Mouse (Mus musculus) heart, embryonic 11.5 days (tissue): ENCODE data around the gene Lrrc17. TPM values are rescaled to one million over a fixed set of nuclear protein-coding genes. Genes with fewer than 3 reads are reported as not detected.
A peak's percentile ranks its signal among the peaks of the same experiment; 100 is the strongest.

Experiments
- ATAC-seq: fragments of 200-750 bp; cut with Nextera tagmentation; replicated peaks from 2 replicates; pipeline ENCODE4 v1.8.0; 2017; ENCODE audit warnings: moderate library complexity; ENCODE audit not compliant: insufficient number of reproducible peaks, low FRiP score, low TSS enrichment
- H3K27ac ChIP-seq: fragments of 300-500 bp; sonication (generic); 2 replicates; pipeline ENCODE4 v1.5.1; 2014; ENCODE audit warnings: mild to moderate bottlenecking, low read depth, low read length
- H3K27me3 ChIP-seq: fragments of 300-500 bp; sonication (generic); 2 replicates; pipeline ENCODE4 v1.6.1; 2014; ENCODE audit warnings: mild to moderate bottlenecking, low read length, mixed read lengths; ENCODE audit not compliant: control insufficient read depth, insufficient read depth
- H3K36me3 ChIP-seq: fragments of 300-500 bp; sonication (generic); 2 replicates; pipeline ENCODE4 v1.6.1; 2014; ENCODE audit warnings: mild to moderate bottlenecking, low read length, moderate library complexity, mixed read lengths; ENCODE audit not compliant: control insufficient read depth, insufficient read depth
- H3K4me1 ChIP-seq: fragments of 300-500 bp; sonication (generic); 2 replicates; pipeline ENCODE4 v1.6.1; 2014; ENCODE audit warnings: low read length; ENCODE audit not compliant: control insufficient read depth, insufficient read depth
- H3K4me2 ChIP-seq: fragments of 300-500 bp; sonication (generic); 2 replicates; pipeline ENCODE4 v1.6.1; 2014; ENCODE audit warnings: mild to moderate bottlenecking, moderate library complexity
- H3K4me3 ChIP-seq: fragments of 300-500 bp; sonication (generic); 2 replicates; pipeline ENCODE4 v1.5.1; 2014; ENCODE audit warnings: low read depth, low read length
- H3K9ac ChIP-seq: fragments of 300-500 bp; sonication (generic); 2 replicates; pipeline ENCODE4 v1.6.1; 2014; ENCODE audit warnings: mild to moderate bottlenecking, low read depth, low read length, moderate library complexity
- H3K9me3 ChIP-seq: fragments of 300-500 bp; sonication (generic); replicated peaks from 2 replicates; pipeline ENCODE4 v1.6.1; 2016; ENCODE audit warnings: low read length; ENCODE audit not compliant: control insufficient read depth
- WGBS: fragments of 180-500 bp; shearing (Covaris S2); extraction: QIAGEN DNeasy Blood & Tissue Kit; methylation state at CpG from one replicate; pipeline ENCODE4 v1.1.7; 2014; ENCODE audit not compliant: insufficient replicate concordance; 5-methylcytosine and 5-hydroxymethylcytosine counted together
- polyA plus RNA-seq: library from polyadenylated mRNA; unstranded; fragments of >200 nt; fragmentation: Nextera tagmentation; extraction: Ambion mirVana; gene quantifications from 2 replicates; pipeline ENCODE4 v1.2.1, GENCODE M21; 2014

The Lrrc17 gene
- 5.0 and 5.1 TPM in 2 replicates for polyA plus RNA-seq

DNA sequence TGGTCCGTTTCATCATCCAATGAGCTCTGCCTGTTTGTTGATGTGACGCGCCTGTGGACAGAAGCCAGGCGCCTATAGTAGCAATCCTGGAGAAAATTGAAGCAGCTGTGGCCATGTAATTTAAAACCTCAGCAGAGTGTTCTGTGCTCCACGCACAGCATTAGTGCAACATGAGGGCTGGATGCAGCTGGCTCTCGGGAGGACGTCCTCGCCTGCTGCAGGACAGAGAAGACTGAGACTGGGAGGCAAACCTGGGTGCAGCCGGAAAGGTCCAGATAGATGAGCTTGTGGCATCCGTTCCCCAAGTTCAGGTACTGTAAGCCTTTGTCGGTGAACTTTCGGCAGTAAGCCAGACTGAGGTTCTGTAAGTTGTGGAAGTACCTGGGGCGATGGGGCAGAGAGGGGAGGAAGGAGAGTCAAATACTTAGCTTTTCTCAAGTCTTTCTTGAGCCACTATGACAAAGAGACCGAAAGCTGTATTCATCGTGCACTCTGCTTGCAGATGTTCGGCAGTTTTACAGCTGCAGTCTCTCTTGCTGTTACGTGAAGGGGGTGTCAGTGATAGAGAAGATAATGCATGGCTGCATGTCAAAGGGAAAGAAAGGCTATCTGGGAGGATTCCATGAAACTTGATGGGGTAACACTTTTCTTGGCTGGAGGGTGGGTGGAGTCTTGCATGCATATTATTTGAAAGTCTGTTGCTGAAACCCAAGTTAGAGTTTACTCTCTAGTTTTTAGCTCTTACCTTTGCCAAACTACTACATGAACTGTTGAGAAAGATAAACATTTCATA, at the start of gene Lrrc17:
Gene Lrrc17, plus strand, starts transcription at position 151 of the 793 bp plus-strand sequence.
- Histone ChIP-seq H3K4me3 (peak within 1 kb of the TSS; percentile 15; the same call in 1 of the 2 replicates), H3K4me1 (no peaks in the 10 kb centered on the region; the same call in 1 of the 2 replicates), H3K9me3 (no peaks in the 10 kb centered on the region), H3K9ac (peak within 1 kb of the TSS; percentile 24; the same call in 1 of the 2 replicates), H3K27ac (no peak within 1 kb of the TSS), H3K27me3 (no peaks in the 10 kb centered on the region), H3K36me3 (no peaks in the 10 kb centered on the region), H3K4me2 (peak within 1 kb of the TSS; percentile 53)
- no peak for ATAC-seq
- 41% methylated on average over 17 of the region's 17 CpGs for WGBS

GRCm38 (mm10) chr5:21494781-21495180, 48.6 kb upstream of the Lrrc17 start:
- no peaks in the 10 kb centered on the region for H3K9me3 ChIP-seq
- H3K4me3 ChIP-seq, result no peak overlapping the region
- H3K4me1 ChIP-seq, result no peaks in the 10 kb centered on the region
- H3K4me2 ChIP-seq, result no peak overlapping the region
- H3K27ac ChIP-seq, result no peak overlapping the region
- H3K36me3 ChIP-seq, result no peaks in the 10 kb centered on the region
- 56% methylated on average over 3 of the region's 3 CpGs for WGBS
- H3K9ac ChIP-seq, result no peak overlapping the region
- no peaks in the 10 kb centered on the region for H3K27me3 ChIP-seq
- ATAC-seq, result no peak

DNA sequence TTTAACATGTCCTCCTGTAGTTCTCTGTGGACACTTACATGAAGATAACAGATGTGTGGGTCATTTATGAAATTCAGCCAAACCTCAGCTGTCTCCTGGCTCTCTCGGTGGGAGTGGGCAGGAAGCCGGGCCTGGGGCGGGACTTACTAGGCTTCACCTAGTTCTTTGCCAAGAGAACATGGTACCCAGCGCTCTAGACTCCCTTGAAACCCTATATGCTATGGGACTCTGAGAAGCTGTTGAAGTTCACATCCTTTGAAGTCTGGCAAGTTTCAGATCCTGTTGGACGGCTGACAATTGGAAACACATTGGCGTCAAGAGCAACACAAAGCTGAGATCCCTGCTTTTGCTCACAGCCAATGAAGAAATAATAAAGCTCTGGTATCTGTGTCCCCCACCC, 47.0 kb upstream of the Lrrc17 start:
- Histone ChIP-seq H3K36me3 (no peaks in the 10 kb centered on the region), H3K27ac (no peak overlapping the region), H3K9ac (no peak overlapping the region), H3K9me3 (no peaks in the 10 kb centered on the region), H3K4me2 (no peak overlapping the region), H3K4me3 (no peak overlapping the region), H3K27me3 (no peaks in the 10 kb centered on the region), H3K4me1 (no peaks in the 10 kb centered on the region)
- WGBS, result 64% methylated on average over 6 of the region's 6 CpGs
- ATAC-seq, result no peak

GRCm38 (mm10) chr5:21496881-21497280, 46.5 kb upstream of the Lrrc17 start:
- Histone ChIP-seq H3K4me3 (no peak overlapping the region), H3K27ac (no peak overlapping the region), H3K4me1 (no peaks in the 10 kb centered on the region), H3K27me3 (no peaks in the 10 kb centered on the region), H3K36me3 (no peaks in the 10 kb centered on the region), H3K9ac (no peak overlapping the region), H3K9me3 (no peaks in the 10 kb centered on the region), H3K4me2 (no peak overlapping the region)
- ATAC-seq, result no peak
- WGBS, result 53% methylated on average over 3 of the region's 3 CpGs

DNA sequence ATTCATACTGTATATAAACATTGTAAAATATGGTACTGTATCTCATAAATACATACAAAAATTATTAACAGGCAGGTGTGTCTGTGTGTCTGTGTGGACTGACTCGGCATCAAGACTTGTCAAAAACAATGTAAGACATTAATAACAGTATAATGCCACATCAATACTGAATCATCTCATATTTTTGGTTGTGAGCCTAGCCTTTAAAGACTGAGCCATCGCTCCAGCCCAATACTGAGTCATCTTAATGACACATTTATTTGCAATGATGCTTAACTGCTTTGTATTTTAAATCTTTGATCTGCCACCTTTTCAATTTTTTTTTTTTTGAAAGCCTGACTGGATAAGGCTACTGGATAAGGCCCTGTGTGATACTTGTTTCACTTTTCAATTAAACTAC, 44.9 kb upstream of the Lrrc17 start:
- H3K27me3 ChIP-seq, result no peaks in the 10 kb centered on the region
- WGBS, result 81% methylated on average over 2 of the region's 2 CpGs
- no peak for ATAC-seq
- H3K4me1 ChIP-seq, result no peaks in the 10 kb centered on the region
- no peak overlapping the region for H3K4me3 ChIP-seq
- no peak overlapping the region for H3K4me2 ChIP-seq
- no peaks in the 10 kb centered on the region for H3K9me3 ChIP-seq
- no peak overlapping the region for H3K27ac ChIP-seq
- no peaks in the 10 kb centered on the region for H3K36me3 ChIP-seq
- H3K9ac ChIP-seq, result no peak overlapping the region

DNA sequence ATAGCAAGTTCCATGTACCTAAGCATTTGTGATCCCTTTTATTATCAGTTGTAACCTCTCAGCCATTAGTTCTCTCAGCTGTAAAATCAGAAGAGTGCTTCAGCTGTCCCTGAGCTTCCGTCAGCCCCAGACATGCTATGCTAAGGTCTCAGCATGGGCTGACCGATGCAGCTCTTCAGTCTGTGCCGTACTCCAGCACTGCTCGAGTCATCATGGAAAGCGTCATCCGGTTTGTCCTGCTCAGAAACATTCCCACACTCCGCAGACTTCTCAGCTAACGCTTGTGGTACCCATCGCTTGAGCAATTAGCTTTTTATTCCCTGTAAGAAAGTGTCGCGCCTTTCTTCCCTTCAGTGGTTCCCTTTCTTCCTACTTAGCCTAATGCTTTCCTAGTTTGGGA, 44.4 kb upstream of the Lrrc17 start:
- Histone ChIP-seq H3K4me2 (no peak overlapping the region), H3K9ac (no peak overlapping the region), H3K9me3 (no peaks in the 10 kb centered on the region), H3K36me3 (no peaks in the 10 kb centered on the region), H3K4me1 (no peaks in the 10 kb centered on the region), H3K27me3 (no peaks in the 10 kb centered on the region), H3K27ac (no peak overlapping the region), H3K4me3 (no peak overlapping the region)
- no peak for ATAC-seq
- 83% methylated on average over 11 of the region's 11 CpGs for WGBS

DNA sequence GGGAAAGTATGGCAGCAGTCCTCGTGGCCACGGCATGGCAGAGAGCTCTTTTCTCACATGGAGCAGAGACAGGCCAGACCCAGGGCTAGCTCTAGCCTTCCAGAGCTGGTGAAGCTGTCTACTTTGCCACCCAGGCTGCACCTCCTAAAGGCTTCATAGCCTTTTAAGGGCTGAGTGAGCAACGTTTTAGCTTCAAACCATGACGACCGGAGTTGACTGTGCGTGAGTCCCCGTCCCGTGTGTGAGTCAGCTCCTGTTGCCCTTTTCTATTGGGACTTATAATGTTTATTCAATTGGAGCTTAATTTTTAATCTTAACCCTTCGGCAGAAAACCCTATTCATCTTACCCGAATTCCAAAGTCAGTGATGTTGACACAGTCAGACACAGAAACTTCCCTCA, 43.2 kb upstream of the Lrrc17 start:
- H3K4me2 ChIP-seq, result no peak overlapping the region
- ATAC-seq, result no peak
- WGBS, result 73% methylated on average over 10 of the region's 10 CpGs
- H3K4me3 ChIP-seq, result no peak overlapping the region
- H3K4me1 ChIP-seq, result no peaks in the 10 kb centered on the region
- H3K27ac ChIP-seq, result no peak overlapping the region
- no peaks in the 10 kb centered on the region for H3K9me3 ChIP-seq
- no peak overlapping the region for H3K9ac ChIP-seq
- no peaks in the 10 kb centered on the region for H3K27me3 ChIP-seq
- no peaks in the 10 kb centered on the region for H3K36me3 ChIP-seq

DNA sequence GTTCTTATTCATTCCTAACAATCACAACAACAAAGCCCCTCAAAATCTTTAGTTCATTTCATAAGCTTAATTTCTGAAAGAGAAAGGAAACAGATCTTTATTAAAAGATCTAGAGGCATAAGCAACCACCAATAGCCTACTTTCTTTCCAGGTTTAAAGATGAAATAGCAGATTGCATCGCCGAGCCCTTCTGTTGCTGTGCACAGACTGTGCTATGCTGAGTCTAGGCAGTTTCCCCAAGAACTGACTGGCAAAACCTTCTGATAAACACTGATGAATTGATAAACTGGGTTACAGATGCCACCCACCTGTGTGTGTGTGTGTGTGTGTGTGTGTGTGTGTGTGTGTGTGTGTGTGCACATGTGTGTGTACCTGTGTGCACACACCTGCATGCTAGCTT, 42.4 kb upstream of the Lrrc17 start:
- Histone ChIP-seq H3K4me1 (no peaks in the 10 kb centered on the region), H3K9me3 (no peaks in the 10 kb centered on the region), H3K4me3 (no peak overlapping the region), H3K4me2 (no peak overlapping the region), H3K9ac (no peak overlapping the region), H3K27ac (no peak overlapping the region), H3K27me3 (no peaks in the 10 kb centered on the region), H3K36me3 (no peaks in the 10 kb centered on the region)
- 91% methylated on average over 2 of the region's 2 CpGs for whole genome bisulfite sequencing
- ATAC-seq, result no peak
